Mouse (Mus musculus): ENCODE measurements around the gene Gm21988. TPM values are rescaled to one million over a fixed set of nuclear protein-coding genes. Genes with fewer than 3 reads are reported as not detected.

Gm21988 gene
- polyA plus RNA-seq, 1 experiment from 2014 or later: 12.4 TPM

- Histone ChIP-seq H3K27ac (replicated peaks) (no peak overlapping the region), H3K36me3 (peaks cover 17% of the 10 kb centered on the region), H3K27me3 (peaks cover 25% of the 10 kb centered on the region), H3K4me2 (replicated peaks) (no peak overlapping the region), H3K9me3 (no peaks in the 10 kb centered on the region), H3K9ac (replicated peaks) (no peak overlapping the region), H3K4me1 (peaks cover 41% of the 10 kb centered on the region), H3K4me3 (no peak overlapping the region)
- ATAC-seq (ENCODE audit: low FRiP score, low read depth): no peak
- WGBS: 64% methylated on average over 5 of the region's 5 CpGs
Observed at GRCm38 (mm10) chr11:70234037-70234436, 5.6 kb downstream of the Gm21988 start.

- Histone ChIP-seq H3K4me1 (peaks cover 38% of the 10 kb centered on the region), H3K4me2 (replicated peaks) (peak overlapping the region; percentile 59), H3K27ac (replicated peaks) (no peak overlapping the region), H3K9ac (replicated peaks) (peak overlapping the region; percentile 62), H3K9me3 (no peaks in the 10 kb centered on the region), H3K27me3 (peaks cover 35% of the 10 kb centered on the region), H3K4me3 (peak overlapping the region; percentile 37; the same call in 1 of the 2 replicates), H3K36me3 (peaks cover 17% of the 10 kb centered on the region)
- 40% methylated on average over 8 of the region's 8 CpGs for WGBS
- no peak for ATAC-seq (ENCODE audit: low FRiP score, low read depth)
Observed at GRCm38 (mm10) chr11:70233016-70233415, 6.6 kb downstream of the Gm21988 start.

GRCm38 (mm10) chr11:70232546-70232945 is 7.1 kb downstream of the Gm21988 start:
- ATAC-seq (ENCODE audit: low FRiP score, low read depth): no peak
- H3K4me1 ChIP-seq: peaks cover 38% of the 10 kb centered on the region
- no peaks in the 10 kb centered on the region for H3K9me3 ChIP-seq
- peak overlapping the region; percentile 62 for H3K9ac ChIP-seq (replicated peaks)
- peaks cover 17% of the 10 kb centered on the region for H3K36me3 ChIP-seq
- WGBS: 11% methylated on average over 7 of the region's 10 CpGs
- peaks cover 40% of the 10 kb centered on the region for H3K27me3 ChIP-seq
- H3K4me2 ChIP-seq (replicated peaks): peak overlapping the region; percentile 59
- H3K27ac ChIP-seq (replicated peaks): no peak overlapping the region
- peak overlapping the region; percentile 37 for H3K4me3 ChIP-seq

GRCm38 (mm10) chr11:70230239-70230727 is 9.3 kb downstream of the Gm21988 start:
- Histone ChIP-seq H3K27ac (replicated peaks) (0 out of 2 replicates have a peak overlapping the region, but pooled peaks have one; percentile 25), H3K4me1 (peaks cover 38% of the 10 kb centered on the region), H3K27me3 (peaks cover 62% of the 10 kb centered on the region), H3K9ac (replicated peaks) (no peak overlapping the region), H3K36me3 (peaks cover 10% of the 10 kb centered on the region), H3K9me3 (no peaks in the 10 kb centered on the region), H3K4me2 (replicated peaks) (peak overlapping the region; percentile 44), H3K4me3 (peak overlapping the region; percentile 25)
- peak; percentile 59 for ATAC-seq (ENCODE audit: low FRiP score, low read depth)
- WGBS: 1% methylated on average over 32 of the region's 32 CpGs

GRCm38 (mm10) chr11:70229260-70230010 is 10.2 kb downstream of the Gm21988 start, which contains the start of gene Bcl6b:
Bcl6b (minus strand) TSS chr11:70229798.
- Histone ChIP-seq H3K4me3 (peak within 1 kb of the TSS; percentile 25), H3K9ac (replicated peaks) (no peak within 1 kb of the TSS; the same call in 1 of the 2 replicates), H3K27me3 (peaks cover 71% of the 10 kb centered on the region), H3K4me2 (replicated peaks) (peak within 1 kb of the TSS; percentile 44), H3K36me3 (peaks cover 1% of the 10 kb centered on the region; the same call in 1 of the 2 replicates), H3K9me3 (no peaks in the 10 kb centered on the region), H3K4me1 (peaks cover 38% of the 10 kb centered on the region), H3K27ac (replicated peaks) (0 out of 2 replicates have a peak within 1 kb of the TSS, but pooled peaks have one; percentile 25)
- ATAC-seq (ENCODE audit: low FRiP score, low read depth): no peak
- WGBS: 2% methylated on average over 39 of the region's 39 CpGs

- H3K4me3 ChIP-seq: peak overlapping the region; percentile 25
- no peak overlapping the region; the same call in 1 of the 2 replicates for H3K9ac ChIP-seq (replicated peaks)
- H3K27ac ChIP-seq (replicated peaks): no peak overlapping the region
- peaks cover 38% of the 10 kb centered on the region for H3K4me1 ChIP-seq
- peak overlapping the region; percentile 44 for H3K4me2 ChIP-seq (replicated peaks)
- H3K36me3 ChIP-seq: no peaks in the 10 kb centered on the region
- under 1% methylated on average over 19 of the region's 19 CpGs for WGBS
- peak; percentile 61; the same call in 1 of the 2 replicates for ATAC-seq (ENCODE audit: low FRiP score, low read depth)
- no peaks in the 10 kb centered on the region for H3K9me3 ChIP-seq
- peaks cover 77% of the 10 kb centered on the region for H3K27me3 ChIP-seq
Observed at GRCm38 (mm10) chr11:70228828-70229227, 10.8 kb downstream of the Gm21988 start.

- Histone ChIP-seq H3K9me3 (no peaks in the 10 kb centered on the region), H3K9ac (replicated peaks) (no peak overlapping the region; the same call in 1 of the 2 replicates), H3K4me2 (replicated peaks) (peak overlapping the region; percentile 44; the same call in 1 of the 2 replicates), H3K4me1 (peaks cover 33% of the 10 kb centered on the region), H3K27ac (replicated peaks) (no peak overlapping the region), H3K4me3 (no peak overlapping the region), H3K27me3 (peaks cover 82% of the 10 kb centered on the region), H3K36me3 (no peaks in the 10 kb centered on the region)
- ATAC-seq (ENCODE audit: low FRiP score, low read depth): no peak
- 91% methylated on average over 4 of the region's 4 CpGs for WGBS
Observed at GRCm38 (mm10) chr11:70227661-70228245, 11.9 kb downstream of the Gm21988 start.

- 39% methylated on average over 5 of the region's 5 CpGs for WGBS
- no peak overlapping the region for H3K9ac ChIP-seq (replicated peaks)
- H3K27ac ChIP-seq (replicated peaks): no peak overlapping the region
- peaks cover 32% of the 10 kb centered on the region for H3K4me1 ChIP-seq
- H3K4me2 ChIP-seq (replicated peaks): peak overlapping the region; percentile 37; the same call in 1 of the 2 replicates
- no peaks in the 10 kb centered on the region for H3K36me3 ChIP-seq
- peaks cover 82% of the 10 kb centered on the region for H3K27me3 ChIP-seq
- H3K4me3 ChIP-seq: 0 out of 2 replicates have a peak overlapping the region, but pooled peaks have one; percentile 14
- no peak for ATAC-seq (ENCODE audit: low FRiP score, low read depth)
- H3K9me3 ChIP-seq: no peaks in the 10 kb centered on the region
Observed at GRCm38 (mm10) chr11:70227126-70227525, 12.5 kb downstream of the Gm21988 start.

GRCm38 (mm10) chr11:70226602-70226890 is 13.1 kb downstream of the Gm21988 start:
- Histone ChIP-seq H3K4me2 (replicated peaks) (peak overlapping the region; percentile 37), H3K27ac (replicated peaks) (no peak overlapping the region), H3K36me3 (no peaks in the 10 kb centered on the region), H3K27me3 (peaks cover 81% of the 10 kb centered on the region), H3K4me1 (peaks cover 38% of the 10 kb centered on the region), H3K9ac (replicated peaks) (0 out of 2 replicates have a peak overlapping the region, but pooled peaks have one; percentile 4), H3K9me3 (no peaks in the 10 kb centered on the region), H3K4me3 (peak overlapping the region; percentile 14; the same call in 1 of the 2 replicates)
- 6% methylated on average over 18 of the region's 18 CpGs for WGBS
- ATAC-seq (ENCODE audit: low FRiP score, low read depth): no peak

- Histone ChIP-seq H3K4me3 (peak overlapping the region; percentile 14; the same call in 1 of the 2 replicates), H3K9me3 (no peaks in the 10 kb centered on the region), H3K4me1 (peaks cover 41% of the 10 kb centered on the region), H3K9ac (replicated peaks) (0 out of 2 replicates have a peak overlapping the region, but pooled peaks have one; percentile 4), H3K27ac (replicated peaks) (no peak overlapping the region), H3K36me3 (no peaks in the 10 kb centered on the region), H3K4me2 (replicated peaks) (peak overlapping the region; percentile 37), H3K27me3 (peaks cover 77% of the 10 kb centered on the region)
- no peak for ATAC-seq (ENCODE audit: low FRiP score, low read depth)
- WGBS: 20% methylated on average over 27 of the region's 27 CpGs
Observed at GRCm38 (mm10) chr11:70225798-70226601, 13.6 kb downstream of the Gm21988 start.

GRCm38 (mm10) chr11:70223724-70224123 is 15.9 kb downstream of the Gm21988 start:
- Histone ChIP-seq H3K4me1 (peaks cover 44% of the 10 kb centered on the region), H3K9ac (replicated peaks) (no peak overlapping the region), H3K4me3 (no peak overlapping the region), H3K27ac (replicated peaks) (no peak overlapping the region), H3K27me3 (peaks cover 57% of the 10 kb centered on the region), H3K4me2 (replicated peaks) (no peak overlapping the region), H3K36me3 (no peaks in the 10 kb centered on the region), H3K9me3 (no peaks in the 10 kb centered on the region)
- WGBS: 91% methylated on average over 9 of the region's 9 CpGs
- no peak for ATAC-seq (ENCODE audit: low FRiP score, low read depth)
